Mouse (Mus musculus): ENCODE data around the gene Mpp3.
A peak's percentile ranks its signal among the peaks of the same experiment; 100 is the strongest.

The Mpp3 gene

GRCm38 (mm10) chr11:102028087-102028816, at the start of gene Mpp3:
TSS of gene Mpp3 (minus strand) at chr11:102028461.
- no peak for ATAC-seq (ENCODE audit: insufficient number of reproducible peaks, low FRiP score, low TSS enrichment)

- ATAC-seq (ENCODE audit: insufficient number of reproducible peaks, low FRiP score, low TSS enrichment) = no peak
Measured at GRCm38 (mm10) chr11:102073722-102074121, 45.5 kb upstream of the Mpp3 start.

GRCm38 (mm10) chr11:102072729-102073128, 44.5 kb upstream of the Mpp3 start:
- ATAC-seq (ENCODE audit: insufficient number of reproducible peaks, low FRiP score, low TSS enrichment) = no peak

- no peak for ATAC-seq (ENCODE audit: insufficient number of reproducible peaks, low FRiP score, low TSS enrichment)
Measured at GRCm38 (mm10) chr11:102070426-102070825, 42.2 kb upstream of the Mpp3 start.

GRCm38 (mm10) chr11:102069633-102070032, 41.4 kb upstream of the Mpp3 start:
- no peak for ATAC-seq (ENCODE audit: insufficient number of reproducible peaks, low FRiP score, low TSS enrichment)

GRCm38 (mm10) chr11:102068969-102069368, 40.7 kb upstream of the Mpp3 start:
- ATAC-seq (ENCODE audit: insufficient number of reproducible peaks, low FRiP score, low TSS enrichment) = no peak

GRCm38 (mm10) chr11:102063076-102063475, 34.8 kb upstream of the Mpp3 start:
- ATAC-seq (ENCODE audit: insufficient number of reproducible peaks, low FRiP score, low TSS enrichment) = no peak

- ATAC-seq (ENCODE audit: insufficient number of reproducible peaks, low FRiP score, low TSS enrichment) = no peak
Measured at GRCm38 (mm10) chr11:102061941-102062473, 33.7 kb upstream of the Mpp3 start.

GRCm38 (mm10) chr11:102061236-102061940, 33.1 kb upstream of the Mpp3 start:
- peak; percentile 70; the same call in 1 of the 2 replicates for ATAC-seq (ENCODE audit: insufficient number of reproducible peaks, low FRiP score, low TSS enrichment)

- peak; percentile 26; the same call in 1 of the 2 replicates for ATAC-seq (ENCODE audit: insufficient number of reproducible peaks, low FRiP score, low TSS enrichment)
Measured at GRCm38 (mm10) chr11:102053847-102054246, 25.6 kb upstream of the Mpp3 start.

- ATAC-seq (ENCODE audit: insufficient number of reproducible peaks, low FRiP score, low TSS enrichment) = no peak
Measured at GRCm38 (mm10) chr11:102053183-102053582, 24.9 kb upstream of the Mpp3 start.

- no peak for ATAC-seq (ENCODE audit: insufficient number of reproducible peaks, low FRiP score, low TSS enrichment)
Measured at GRCm38 (mm10) chr11:102052697-102053096, 24.4 kb upstream of the Mpp3 start.

- no peak for ATAC-seq (ENCODE audit: insufficient number of reproducible peaks, low FRiP score, low TSS enrichment)
Measured at GRCm38 (mm10) chr11:102051954-102052353, 23.7 kb upstream of the Mpp3 start.

- no peak for ATAC-seq (ENCODE audit: insufficient number of reproducible peaks, low FRiP score, low TSS enrichment)
Measured at GRCm38 (mm10) chr11:102051541-102051940, 23.3 kb upstream of the Mpp3 start.

GRCm38 (mm10) chr11:102049875-102050482, 21.7 kb upstream of the Mpp3 start:
- no peak for ATAC-seq (ENCODE audit: insufficient number of reproducible peaks, low FRiP score, low TSS enrichment)

GRCm38 (mm10) chr11:102046607-102047006, 18.3 kb upstream of the Mpp3 start:
- ATAC-seq (ENCODE audit: insufficient number of reproducible peaks, low FRiP score, low TSS enrichment) = no peak

- ATAC-seq (ENCODE audit: insufficient number of reproducible peaks, low FRiP score, low TSS enrichment) = no peak
Measured at GRCm38 (mm10) chr11:102044691-102045212, 16.5 kb upstream of the Mpp3 start.

GRCm38 (mm10) chr11:102043381-102043780, 15.1 kb upstream of the Mpp3 start:
- no peak for ATAC-seq (ENCODE audit: insufficient number of reproducible peaks, low FRiP score, low TSS enrichment)

- no peak for ATAC-seq (ENCODE audit: insufficient number of reproducible peaks, low FRiP score, low TSS enrichment)
Measured at GRCm38 (mm10) chr11:102042971-102043370, 14.7 kb upstream of the Mpp3 start.

- ATAC-seq (ENCODE audit: insufficient number of reproducible peaks, low FRiP score, low TSS enrichment) = no peak
Measured at GRCm38 (mm10) chr11:102041350-102041949, 13.2 kb upstream of the Mpp3 start, which contains the start of gene Cd300lg. TSS of gene Cd300lg (plus strand) at chr11:102041509.
